Mouse (Mus musculus) liver, embryonic 14.5 days (tissue): Measurements from ENCODE around the gene Rabl2.

Experiments
- CTCF ChIP-seq: IDR thresholded peaks from 2 replicates; pipeline ENCODE4 v1.5.1; 2016; ENCODE audit warnings: antibody characterized with exemption, low read depth, control low read depth
- EP300 ChIP-seq: IDR thresholded peaks from 2 replicates; pipeline ENCODE4 v1.6.1; 2016; ENCODE audit warnings: antibody characterized with exemption, low read depth

DNA sequence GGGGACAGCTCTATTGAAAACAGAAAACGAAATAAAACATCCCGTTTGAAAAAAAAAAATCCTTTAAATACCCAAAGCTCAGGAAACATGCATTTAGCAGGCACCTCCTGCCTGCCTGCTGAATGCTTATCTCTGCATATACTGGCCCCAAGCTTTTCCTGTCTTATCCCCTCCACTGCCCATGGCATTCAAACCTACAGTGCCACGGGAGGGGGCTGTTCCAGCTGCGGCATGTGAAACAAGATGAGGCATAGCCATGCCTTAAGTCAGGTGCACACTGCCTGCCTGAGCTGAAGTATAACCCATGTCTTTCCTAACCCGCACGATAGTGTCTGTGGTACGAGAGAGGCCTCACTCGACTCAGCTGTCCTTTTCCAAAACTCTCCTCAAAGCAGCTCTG lies 19.6 kb downstream of the Rabl2 start:
- TF ChIP-seq CTCF (no peak), EP300 (no peak)
